Mouse (Mus musculus): ENCODE measurements at regions not wholly inside any gene's neighbourhood (a gene's known extent, or its start where the extent isn't known, plus 50 kb on each side); places are given as distances from the start of the nearest gene placed in this dataset.

- TF ChIP-seq MAFK (IDR thresholded peaks at IDR 0.05; ENCODE audit: insufficient read depth, low read depth, low read length) (no peak), HCFC1 (IDR thresholded peaks at IDR 0.05; ENCODE audit: borderline replicate concordance, insufficient read depth, low read length) (no peak), CHD2 (IDR thresholded peaks at IDR 0.05; ENCODE audit: low read depth, low read length) (no peak)
These were observed 72.9 kb upstream of the Gls start for GRCm38 (mm10) chr1:52305679-52306632.
